Mouse (Mus musculus): Measurements from ENCODE around the gene Cenpu. TPM values are rescaled to one million over a fixed set of nuclear protein-coding genes. Genes with fewer than 3 reads are reported as not detected.

Cenpu gene
- polyA plus RNA-seq, 1 experiment from 2014 or later, result 19.6 TPM

Other genes with a start within 250 kb of the Cenpu start
- gene Acsl1, start 81.0 kb upstream of the Cenpu start, polyA plus RNA-seq (2014; fragmentation: Nextera tagmentation; extraction: Ambion mirVana), result 8.8 and 10.0 TPM in 2 replicates
- 6.7 and 9.4 TPM in 2 replicates for gene Primpol, start 65.2 kb downstream of the Cenpu start, polyA plus RNA-seq (2014; fragmentation: Nextera tagmentation; extraction: Ambion mirVana)
- gene Casp3, start 65.3 kb downstream of the Cenpu start, polyA plus RNA-seq (2014; fragmentation: Nextera tagmentation; extraction: Ambion mirVana), result 227 and 252 TPM in 2 replicates
- 6.2 and 8.4 TPM in 2 replicates for gene Irf2, start 187.7 kb downstream of the Cenpu start, polyA plus RNA-seq (2014; fragmentation: Nextera tagmentation; extraction: Ambion mirVana)

Measured in forebrain, embryonic 14.5 days (tissue).